Mouse (Mus musculus) CD4-positive helper T cell, adult 2 months (primary cell): ENCODE results near the gene Dnajc5.

Source experiments
- DNase-seq: peaks from one replicate; pipeline ENCODE4 v3.0.0-alpha.2; 2012; ENCODE audit warnings: low read depth, missing footprints, low spot score

The Dnajc5 gene

DNA sequence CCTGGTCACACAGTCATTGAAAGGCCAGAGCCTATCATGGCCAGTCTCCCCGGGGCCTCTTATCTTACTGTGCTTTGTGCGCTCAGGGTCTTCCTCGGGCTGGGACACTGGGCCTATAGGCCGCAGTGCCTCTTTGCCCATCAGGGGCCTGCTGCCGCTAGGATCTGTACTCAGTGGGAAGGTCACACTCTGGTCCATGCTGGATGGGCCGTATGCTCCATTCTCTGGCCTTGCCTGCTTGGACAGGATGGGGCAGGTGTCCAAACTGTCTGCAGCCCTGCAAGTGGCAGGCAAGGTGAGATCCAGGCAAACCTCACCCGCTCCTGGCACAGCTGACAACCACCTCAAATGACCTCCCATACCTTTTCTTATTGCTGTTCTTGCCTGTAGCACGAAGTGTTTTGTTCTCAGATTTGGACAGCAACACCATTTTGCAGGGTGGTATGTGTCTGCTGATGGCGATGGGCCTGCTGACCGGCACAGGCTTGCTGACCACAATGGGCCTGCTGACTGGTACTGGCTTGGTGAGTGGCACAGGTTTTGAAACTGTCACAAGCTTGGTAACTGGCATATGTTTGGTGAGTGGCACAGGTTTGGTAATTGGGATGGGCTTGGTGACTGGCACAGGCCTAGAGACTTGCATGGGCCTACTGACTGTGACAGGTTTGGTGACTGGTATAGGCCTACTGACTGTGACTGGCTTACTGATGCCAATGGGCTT lies 68.9 kb downstream of the Dnajc5 start:
- no peak for DNase-seq

DNA sequence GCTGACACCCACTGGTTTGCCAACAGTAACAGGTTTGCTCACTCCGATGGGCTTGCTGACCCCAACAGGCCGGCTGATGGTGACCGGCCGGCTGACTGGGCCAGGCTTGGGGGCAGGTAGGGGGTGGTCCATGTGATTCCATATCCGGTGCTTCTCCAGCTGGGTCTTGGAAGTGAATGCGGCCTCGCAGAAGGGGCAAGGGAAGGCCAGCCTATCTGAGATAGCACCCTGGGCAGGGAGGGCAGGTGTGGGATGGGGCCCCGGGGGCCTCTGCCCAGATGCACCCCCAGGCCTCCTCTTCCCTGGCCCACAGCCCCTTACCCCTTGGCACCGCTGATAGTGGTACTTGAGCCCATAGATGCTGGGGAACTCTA lies 69.4 kb downstream of the Dnajc5 start:
- no peak for DNase-seq

DNA sequence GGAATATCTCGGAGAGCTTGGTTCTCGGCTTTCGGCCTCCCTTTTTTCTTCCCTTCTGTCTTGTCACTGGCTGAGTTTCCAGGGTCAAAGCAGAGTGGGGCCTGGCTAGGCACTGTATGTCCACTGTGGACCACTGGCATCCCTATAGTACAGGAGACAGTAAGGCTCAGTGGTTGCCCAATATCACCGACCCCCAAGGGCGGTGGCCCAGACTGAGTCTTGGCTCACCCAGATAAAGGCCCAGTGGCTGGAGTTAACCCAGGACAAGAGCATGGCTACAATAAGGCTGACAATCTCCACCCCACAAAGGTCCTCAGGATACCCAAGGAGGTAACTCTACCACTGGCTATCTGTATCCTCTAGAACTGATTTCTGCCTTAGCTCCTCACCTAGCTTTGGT lies 70.2 kb downstream of the Dnajc5 start:
- DNase-seq: no peak

DNA sequence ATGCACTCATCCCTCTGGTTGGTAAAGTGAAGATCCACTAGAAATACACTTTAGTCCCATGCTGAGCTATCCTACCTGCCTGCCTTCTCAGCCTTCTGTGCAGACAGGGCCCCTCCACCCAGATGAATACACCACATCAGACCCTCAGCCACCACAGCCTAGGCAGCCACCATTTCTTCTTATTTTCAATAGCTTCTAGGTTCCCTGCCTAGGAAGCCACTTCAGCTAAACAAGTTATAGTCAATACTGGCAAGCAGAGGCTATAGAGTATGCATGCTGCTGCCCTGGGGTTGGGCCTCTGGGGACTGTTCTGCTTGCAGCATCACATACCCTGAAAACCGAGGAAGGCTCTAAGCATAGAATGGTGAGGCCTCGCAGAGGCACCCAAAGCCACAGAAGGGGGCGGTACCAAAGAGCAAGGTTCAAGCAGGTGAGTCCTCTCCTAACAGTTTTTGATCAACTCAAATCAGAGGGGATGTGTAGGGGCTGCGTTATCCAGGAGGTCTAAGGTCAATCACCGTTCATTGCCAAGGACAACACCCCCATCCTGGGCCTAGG lies 71.3 kb downstream of the Dnajc5 start, which contains the start of gene Prpf6:
Gene Prpf6 (plus strand): TSS at position 341 of the 558 bp plus-strand sequence.
- DNase-seq: peak; percentile 68

DNA sequence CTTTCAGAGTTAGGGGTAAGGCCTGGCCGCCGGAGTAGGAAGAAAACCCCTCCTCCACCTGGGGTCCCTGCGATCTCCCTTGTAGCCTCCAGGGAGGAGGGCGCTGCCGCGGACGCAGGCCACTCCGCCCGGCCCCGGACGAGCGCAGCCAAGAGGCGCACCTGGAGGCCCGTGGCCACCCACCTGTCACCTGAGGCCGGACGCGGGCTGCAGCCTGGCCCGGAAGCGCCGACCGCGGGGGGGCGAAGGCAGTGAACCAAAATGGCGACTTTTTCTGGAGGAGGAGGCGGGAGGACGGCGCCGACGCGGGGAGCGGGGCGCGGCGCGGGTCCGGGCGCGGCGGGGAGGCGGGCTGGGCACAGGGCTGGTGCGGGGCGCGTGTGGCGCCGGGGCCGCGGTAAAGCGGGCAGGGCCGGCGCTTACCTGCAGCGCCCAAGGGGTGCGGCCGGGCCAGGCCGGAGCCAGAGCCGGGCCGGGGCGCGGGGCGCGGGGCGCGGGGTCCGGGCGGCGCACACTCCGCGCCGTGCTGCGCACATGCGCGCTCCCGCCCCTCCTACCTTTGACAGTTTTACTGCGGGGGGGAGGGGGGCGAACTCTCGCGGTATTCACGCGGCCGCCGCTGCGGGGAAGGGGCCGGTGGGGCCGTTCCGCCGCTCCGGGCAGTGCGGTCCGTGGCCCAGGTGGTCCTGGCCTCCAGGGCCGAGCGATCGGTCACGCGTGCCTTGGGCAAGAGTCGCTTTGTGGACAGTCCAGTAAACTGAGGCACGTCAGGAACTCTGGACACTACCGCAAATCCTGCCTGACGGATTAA lies 72.2 kb downstream of the Dnajc5 start, which contains the start of gene Zfp512b:
Gene Zfp512b (minus strand): TSS at position 573 of the 811 bp plus-strand sequence.
- peak; percentile 76 for DNase-seq

DNA sequence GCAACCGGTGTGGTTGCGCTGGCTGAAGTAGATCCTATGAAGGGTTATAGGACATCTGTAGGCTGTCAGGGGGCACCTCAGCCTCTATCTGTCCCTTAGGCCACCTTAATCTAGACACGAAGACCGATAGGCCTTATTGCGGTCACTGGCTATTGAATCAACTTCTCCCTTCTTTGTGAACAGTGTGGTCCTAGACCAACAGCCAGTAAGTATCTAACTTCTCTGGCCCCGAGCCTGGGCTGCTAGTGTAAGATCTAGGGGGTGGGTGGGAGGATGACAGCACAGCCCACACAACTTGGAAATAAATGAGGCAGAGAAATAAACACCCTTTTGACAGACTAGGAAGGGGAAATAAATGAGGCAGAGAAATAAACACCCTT lies 72.7 kb downstream of the Dnajc5 start:
- no peak for DNase-seq

DNA sequence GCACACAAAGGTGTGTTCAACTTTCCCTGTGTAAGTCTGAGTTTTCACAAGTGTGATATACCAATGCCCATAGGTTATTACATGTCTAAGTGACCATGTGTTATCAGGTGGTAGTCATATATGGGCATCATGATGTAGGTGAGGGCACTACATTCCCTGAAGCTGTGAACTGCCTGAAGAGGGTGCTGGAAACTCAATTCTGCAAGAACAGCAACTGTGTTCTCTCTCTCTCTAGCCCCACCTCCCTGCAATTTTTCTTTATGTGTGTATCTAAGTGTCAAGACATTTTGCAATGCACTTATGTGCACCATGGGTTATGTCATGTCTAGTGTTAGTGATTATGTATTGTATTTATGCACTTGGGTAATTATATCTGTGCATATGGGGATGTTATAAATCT lies 73.7 kb downstream of the Dnajc5 start:
- no peak for DNase-seq

DNA sequence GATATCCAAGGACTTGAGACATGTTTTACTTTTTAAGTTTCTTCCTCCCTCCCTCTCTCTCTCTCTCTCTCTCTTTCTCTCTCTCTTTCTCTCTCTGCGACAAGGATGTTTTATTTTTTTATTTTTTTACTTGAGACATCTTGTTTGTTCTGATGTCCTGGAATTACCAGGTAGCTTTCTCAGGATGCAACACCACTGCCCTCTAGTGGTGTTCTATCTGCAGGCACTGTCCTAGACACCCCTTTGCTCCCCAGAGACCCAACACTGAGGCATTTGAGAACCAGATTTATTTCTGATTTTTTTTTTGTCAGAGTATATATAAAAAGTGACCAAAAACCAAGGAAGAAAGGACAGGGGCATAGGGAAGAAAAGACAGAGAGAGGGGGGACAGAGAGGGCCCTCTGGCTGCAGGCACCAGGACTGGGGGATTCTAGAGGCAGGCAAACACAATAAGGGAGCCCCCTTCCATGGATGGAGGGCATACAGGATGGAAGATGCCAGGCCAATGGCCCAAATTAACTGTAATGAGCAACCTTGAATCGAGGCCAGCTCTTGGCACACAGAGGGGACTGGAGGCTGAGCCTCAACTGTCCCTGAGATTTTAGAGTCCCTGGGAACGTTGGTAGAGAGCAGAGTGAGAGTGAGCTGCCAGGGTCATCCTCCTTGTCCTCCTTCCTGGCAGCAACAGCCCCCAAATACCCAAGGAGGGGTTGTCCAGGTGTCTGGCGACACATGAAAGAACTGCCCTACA lies 74.8 kb downstream of the Dnajc5 start:
- peak; percentile 65 for DNase-seq

DNA sequence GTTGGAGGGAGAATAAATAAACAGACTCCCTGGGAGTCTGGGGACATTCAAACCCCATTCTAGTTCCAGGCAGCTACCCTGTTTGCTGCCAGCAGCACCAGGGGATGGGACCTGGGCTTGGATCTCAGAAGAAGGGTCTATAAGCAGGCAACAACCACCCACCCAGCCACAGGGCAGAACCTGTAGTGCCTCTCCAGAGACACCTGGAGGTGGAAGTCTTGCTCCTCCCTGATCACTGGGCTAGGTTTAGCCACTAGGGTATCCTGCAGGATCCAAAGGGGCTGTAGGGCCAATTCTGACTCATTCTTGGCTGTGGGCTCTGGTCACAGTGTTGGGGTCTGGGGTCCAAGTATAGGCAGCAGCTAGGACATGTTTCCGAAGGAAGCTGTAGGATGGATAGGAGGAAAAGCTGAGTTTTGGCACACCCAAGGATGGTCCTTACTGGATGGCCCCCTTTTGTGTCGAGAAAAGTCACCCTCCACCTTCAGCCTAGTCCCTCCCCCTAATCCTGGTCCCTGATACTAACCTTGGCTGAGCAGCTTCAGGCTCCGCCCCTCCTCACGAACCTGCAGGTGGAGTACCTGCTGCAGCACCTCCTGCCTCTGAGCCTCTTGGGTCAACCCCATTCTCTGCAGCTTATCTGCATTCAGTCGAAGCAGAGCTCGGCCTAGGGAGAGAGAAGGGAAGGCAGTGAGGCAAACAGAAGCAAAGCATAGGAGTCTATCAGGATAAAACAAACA lies 76.1 kb downstream of the Dnajc5 start:
- no peak for DNase-seq

DNA sequence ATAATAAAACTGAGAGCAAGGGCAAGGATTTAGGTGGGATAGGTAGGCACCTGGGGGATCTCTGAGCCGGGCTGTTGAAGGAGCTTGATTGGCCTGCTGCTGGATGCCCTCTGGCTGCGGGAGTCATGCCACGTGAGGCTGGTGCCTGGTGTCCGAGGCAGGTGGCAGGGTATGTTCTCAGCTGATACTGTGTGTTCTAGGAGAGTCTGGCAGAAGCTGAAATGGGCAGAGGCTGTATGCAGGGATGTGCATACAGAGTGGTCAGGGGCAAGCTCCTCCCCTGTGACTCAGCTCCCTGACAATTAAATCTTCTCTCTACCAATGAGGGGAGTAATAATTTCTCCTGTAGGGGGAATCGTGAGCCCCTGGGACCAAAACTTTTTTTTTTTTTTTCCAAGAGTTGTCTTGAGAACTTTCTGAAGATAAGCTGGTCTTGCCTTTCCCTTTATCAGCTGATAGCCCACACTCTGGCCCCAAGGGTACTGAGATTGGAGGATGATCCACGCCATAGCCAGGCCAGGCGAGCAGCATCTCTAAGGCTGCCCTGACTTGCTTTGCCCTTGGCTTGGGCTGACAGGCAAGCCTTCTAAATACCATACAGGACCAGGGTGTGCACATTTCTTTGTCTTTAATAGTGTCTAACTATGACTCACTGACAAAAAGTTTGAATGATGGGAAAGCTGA lies 77.2 kb downstream of the Dnajc5 start:
- no peak for DNase-seq

DNA sequence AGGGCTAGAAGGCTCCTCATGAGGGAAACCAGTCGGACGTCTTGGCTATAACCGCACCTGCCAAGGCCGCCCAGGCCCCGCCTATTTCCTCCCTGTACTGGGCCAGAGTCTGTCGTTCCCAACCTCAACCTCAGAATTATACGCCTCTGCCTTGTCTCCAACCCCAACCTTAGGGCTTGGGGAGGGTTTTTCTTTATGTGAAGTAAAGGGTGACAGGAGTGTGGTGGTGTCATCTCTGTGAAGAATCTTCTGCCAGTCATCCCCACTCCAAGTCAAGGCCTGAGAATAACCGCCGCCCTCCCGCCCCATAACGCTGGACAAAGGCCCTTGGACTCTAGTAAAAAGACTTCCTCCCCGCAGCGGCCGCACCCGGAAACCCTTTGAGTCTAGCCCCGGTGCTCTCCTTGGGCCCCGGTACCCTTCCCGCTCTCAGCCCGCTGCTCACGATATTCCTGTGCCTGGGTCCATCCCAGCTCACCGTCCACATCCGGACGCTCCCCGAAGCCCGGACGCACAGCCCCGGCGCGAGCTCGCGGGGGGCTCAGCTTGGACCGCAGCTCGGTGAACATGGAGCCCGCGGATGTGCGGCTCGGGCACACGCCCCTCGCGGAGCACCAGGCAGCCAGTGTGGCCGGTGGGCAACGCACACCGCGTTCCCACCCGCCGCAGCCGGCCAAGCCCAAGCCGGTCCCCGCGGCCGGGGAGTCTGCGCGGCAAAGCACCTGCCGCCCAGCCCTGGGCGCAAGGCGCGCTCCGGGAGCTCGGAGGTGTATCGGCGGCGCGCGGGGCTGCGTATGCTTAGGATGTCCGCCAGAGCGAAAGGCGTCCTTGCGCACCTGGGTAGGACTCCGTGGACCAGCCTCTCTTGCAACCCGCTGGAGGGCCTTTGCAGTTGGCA lies 78.4 kb downstream of the Dnajc5 start, which contains the start of gene Samd10:
Gene Samd10 (minus strand): TSS at position 759 of the 898 bp plus-strand sequence.
- peak; percentile 76 for DNase-seq

DNA sequence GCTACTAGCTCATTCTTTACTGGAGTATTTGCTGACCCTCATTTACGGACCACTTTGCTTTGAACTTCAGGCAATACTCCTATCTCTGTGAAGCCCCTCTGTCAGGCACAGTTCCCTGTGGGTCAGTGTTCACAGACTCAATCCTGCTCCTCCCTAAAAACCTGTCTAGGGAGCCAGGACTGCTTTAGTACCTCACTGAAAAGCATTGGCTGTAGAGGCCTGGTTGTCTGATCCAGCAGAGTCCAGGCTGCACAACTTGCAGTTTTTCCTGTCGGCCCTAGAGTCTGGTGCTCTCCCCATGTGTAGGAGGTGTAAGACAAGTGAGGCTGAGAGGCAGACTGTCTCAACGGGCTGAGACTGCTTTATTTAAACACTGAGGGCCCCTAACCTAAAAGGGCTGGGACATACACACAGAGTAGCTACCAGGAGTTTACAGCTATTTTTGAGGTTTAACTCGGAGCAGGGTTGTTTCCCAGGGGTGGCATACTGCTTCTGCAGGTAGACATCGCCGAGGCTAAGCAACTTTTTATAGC lies 80.0 kb downstream of the Dnajc5 start:
- DNase-seq: no peak

DNA sequence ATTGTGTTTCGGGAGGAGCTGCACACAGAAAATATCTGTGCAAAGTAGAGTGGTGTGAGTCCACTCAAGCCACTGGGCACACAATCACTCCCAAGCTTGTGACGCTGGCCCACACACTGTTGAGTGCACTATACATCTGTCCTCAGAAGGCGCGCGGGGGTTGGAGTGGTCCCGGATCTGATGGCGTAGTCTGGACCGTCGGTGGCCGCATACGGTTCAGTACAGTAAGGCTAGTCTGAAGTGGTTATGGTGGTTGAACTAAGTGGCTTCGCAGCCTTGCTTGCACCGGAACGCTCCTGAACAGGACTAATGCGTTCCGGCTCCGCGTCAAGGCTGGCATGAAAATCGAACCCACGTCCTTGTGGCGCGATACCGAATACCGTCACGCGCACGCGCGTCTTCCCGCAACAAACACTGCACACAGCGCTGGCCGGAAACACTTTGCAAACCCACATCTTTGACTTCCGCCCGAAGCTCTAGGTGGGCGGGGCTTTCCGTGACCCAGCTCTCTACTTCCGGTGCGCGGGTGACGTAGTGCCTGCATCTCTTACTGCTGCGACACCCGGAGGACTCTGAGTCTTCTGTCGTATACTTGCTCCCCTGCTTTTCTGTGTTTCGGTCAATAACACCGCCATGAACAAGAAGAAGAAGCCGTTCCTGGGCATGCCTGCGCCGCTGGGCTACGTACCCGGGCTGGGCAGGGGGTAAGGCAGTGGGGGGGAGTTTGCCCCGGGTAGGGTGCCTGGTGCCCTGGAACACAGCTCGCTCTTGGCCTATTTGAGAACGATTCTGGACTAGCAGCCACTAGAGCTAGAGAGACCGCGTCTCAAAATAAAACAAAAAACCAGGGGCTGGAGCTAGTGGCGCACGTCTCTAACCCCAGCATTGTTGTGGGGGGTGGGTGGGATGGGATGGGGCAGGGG lies 80.8 kb downstream of the Dnajc5 start:
- peak; percentile 98 for DNase-seq

DNA sequence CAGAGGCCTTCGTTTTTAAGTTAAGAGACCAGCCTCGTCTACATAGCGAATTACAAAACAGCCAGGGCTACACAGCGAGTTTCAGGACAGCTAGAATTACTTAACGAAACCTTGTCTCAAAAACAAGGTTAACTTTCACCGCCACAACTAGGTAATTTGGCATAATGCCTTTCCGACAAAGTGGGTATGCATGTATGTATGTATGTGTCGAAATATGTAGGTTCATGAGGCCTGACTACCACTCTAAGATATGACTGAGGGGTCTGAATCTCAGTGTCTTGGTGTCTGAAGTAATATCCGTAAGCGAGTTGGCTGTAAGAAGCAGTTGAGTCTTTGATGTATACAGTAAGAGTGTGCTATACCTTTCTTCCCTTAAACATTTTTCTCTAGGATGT lies 81.5 kb downstream of the Dnajc5 start:
- DNase-seq: no peak

DNA sequence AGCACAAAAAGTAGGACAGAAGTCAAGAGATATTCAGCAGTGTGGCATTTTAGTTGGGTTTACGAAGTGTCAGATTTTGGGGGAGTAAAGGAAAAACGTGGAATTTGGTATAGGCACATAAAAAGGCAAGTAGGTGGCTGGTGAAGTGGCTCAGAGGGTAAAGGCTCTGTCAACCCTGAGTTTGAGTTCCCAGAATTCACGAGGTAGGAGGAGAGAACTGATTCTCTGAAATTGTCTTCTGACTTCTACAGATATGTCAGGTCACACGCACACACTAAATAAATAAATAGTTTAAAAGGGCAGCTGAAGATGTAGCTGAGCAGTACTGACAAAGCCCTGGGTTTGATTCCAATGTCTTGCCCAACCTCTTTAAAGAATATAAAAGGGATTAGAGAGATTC lies 82.1 kb downstream of the Dnajc5 start:
- DNase-seq: no peak
